Mouse (Mus musculus): ENCODE measurements around the gene Cog7.

Gene Cog7

GRCm38 (mm10) chr7:121942371-121942770, 39.1 kb downstream of the Cog7 start:
- H3K4me3 ChIP-seq (replicated peaks; ENCODE audit: low read length), result no peak overlapping the region
- no peak for TF ChIP-seq NANOG (IDR thresholded peaks at IDR 0.05; ENCODE audit: borderline replicate concordance, low read length)
- TF ChIP-seq POU5F1 (IDR thresholded peaks at IDR 0.05; ENCODE audit: borderline replicate concordance, low read length), result no peak
- TF ChIP-seq CTCF (conservative IDR thresholded peaks at IDR 0.05; ENCODE audit: low read length), result no peak
- H3K36me3 ChIP-seq (ENCODE audit: insufficient read depth, low read length), result peaks cover 40% of the 10 kb centered on the region
- H3K27me3 ChIP-seq (ENCODE audit: insufficient read depth, low read length), result no peaks in the 10 kb centered on the region
- no peaks in the 10 kb centered on the region for H3K9me3 ChIP-seq (ENCODE audit: low read length)
- H3K4me1 ChIP-seq (replicated peaks; ENCODE audit: low read depth, low read length), result 0 out of 2 replicates have a peak, but pooled peaks cover under 1% of the 10 kb centered on the region

GRCm38 (mm10) chr7:121941640-121942039, 39.9 kb downstream of the Cog7 start:
- H3K27me3 ChIP-seq (ENCODE audit: insufficient read depth, low read length), result no peaks in the 10 kb centered on the region
- no peaks in the 10 kb centered on the region for H3K4me1 ChIP-seq (replicated peaks; ENCODE audit: low read depth, low read length)
- H3K4me3 ChIP-seq (replicated peaks; ENCODE audit: low read length), result no peak overlapping the region
- H3K36me3 ChIP-seq (ENCODE audit: insufficient read depth, low read length), result peaks cover 47% of the 10 kb centered on the region
- H3K9me3 ChIP-seq (ENCODE audit: low read length), result no peaks in the 10 kb centered on the region
- TF ChIP-seq POU5F1 (IDR thresholded peaks at IDR 0.05; ENCODE audit: borderline replicate concordance, low read length) (no peak), CTCF (conservative IDR thresholded peaks at IDR 0.05; ENCODE audit: low read length) (no peak), NANOG (IDR thresholded peaks at IDR 0.05; ENCODE audit: borderline replicate concordance, low read length) (no peak)

GRCm38 (mm10) chr7:121941016-121941415, 40.5 kb downstream of the Cog7 start:
- H3K27me3 ChIP-seq (ENCODE audit: insufficient read depth, low read length), result no peaks in the 10 kb centered on the region

DNA sequence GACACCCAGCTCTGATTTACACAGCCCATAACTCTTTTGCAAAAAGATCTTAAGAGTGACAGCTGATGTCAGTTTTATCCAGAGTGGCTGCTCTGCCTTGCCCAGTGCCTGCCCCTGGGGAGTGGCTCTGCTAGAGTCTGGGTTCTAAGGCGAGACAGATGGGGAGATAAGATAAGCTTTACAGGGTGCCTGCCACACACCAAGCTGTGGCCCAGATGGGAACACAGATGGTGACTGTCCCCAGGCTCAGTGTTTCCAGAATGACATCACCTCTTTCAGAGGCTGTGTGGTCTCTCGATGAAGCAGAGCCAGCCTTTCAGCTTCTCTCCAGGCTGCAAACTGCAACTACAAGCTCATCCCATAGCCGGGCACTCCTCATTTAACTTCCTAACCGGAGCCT, 41.8 kb downstream of the Cog7 start:
- Histone ChIP-seq H3K9me3 (ENCODE audit: low read length) (no peaks in the 10 kb centered on the region), H3K4me1 (replicated peaks; ENCODE audit: low read depth, low read length) (no peaks in the 10 kb centered on the region), H3K27me3 (ENCODE audit: insufficient read depth, low read length) (no peaks in the 10 kb centered on the region), H3K36me3 (ENCODE audit: insufficient read depth, low read length) (peaks cover 63% of the 10 kb centered on the region), H3K4me3 (replicated peaks; ENCODE audit: low read length) (no peak overlapping the region)
- no peak for TF ChIP-seq CTCF (conservative IDR thresholded peaks at IDR 0.05; ENCODE audit: low read length)
- TF ChIP-seq NANOG (IDR thresholded peaks at IDR 0.05; ENCODE audit: borderline replicate concordance, low read length), result no peak
- TF ChIP-seq POU5F1 (IDR thresholded peaks at IDR 0.05; ENCODE audit: borderline replicate concordance, low read length), result no peak

More at GRCm38 (mm10) chr7:121941016-121941415, 40.5 kb downstream of the Cog7 start:
- Histone ChIP-seq H3K9me3 (ENCODE audit: low read length) (no peaks in the 10 kb centered on the region), H3K4me1 (replicated peaks; ENCODE audit: low read depth, low read length) (no peaks in the 10 kb centered on the region), H3K36me3 (ENCODE audit: insufficient read depth, low read length) (peaks cover 51% of the 10 kb centered on the region), H3K4me3 (replicated peaks; ENCODE audit: low read length) (no peak overlapping the region)
- TF ChIP-seq NANOG (IDR thresholded peaks at IDR 0.05; ENCODE audit: borderline replicate concordance, low read length) (no peak), POU5F1 (IDR thresholded peaks at IDR 0.05; ENCODE audit: borderline replicate concordance, low read length) (no peak), CTCF (conservative IDR thresholded peaks at IDR 0.05; ENCODE audit: low read length) (no peak)

DNA sequence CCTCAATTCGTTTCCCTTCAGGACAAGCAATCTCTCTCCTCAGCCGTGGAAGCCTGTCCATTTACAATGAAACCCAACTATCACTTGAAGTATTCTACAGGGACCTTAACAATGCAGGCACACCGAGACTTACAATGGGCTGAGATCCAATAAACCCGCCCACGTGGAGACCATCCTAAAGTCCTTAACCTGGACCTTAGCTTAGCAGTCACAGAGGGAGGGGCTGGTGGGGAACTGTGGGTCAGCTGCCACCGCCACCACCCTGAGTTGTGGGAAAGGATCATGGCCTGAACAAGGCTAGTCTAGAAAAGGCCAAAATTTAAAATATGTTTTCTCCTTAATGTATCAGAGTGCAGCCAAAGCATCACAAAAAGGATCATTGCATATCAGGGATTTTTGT, 42.3 kb downstream of the Cog7 start:
- peaks cover 67% of the 10 kb centered on the region for H3K36me3 ChIP-seq (ENCODE audit: insufficient read depth, low read length)
- no peaks in the 10 kb centered on the region for H3K27me3 ChIP-seq (ENCODE audit: insufficient read depth, low read length)
- no peaks in the 10 kb centered on the region for H3K4me1 ChIP-seq (replicated peaks; ENCODE audit: low read depth, low read length)
- TF ChIP-seq POU5F1 (IDR thresholded peaks at IDR 0.05; ENCODE audit: borderline replicate concordance, low read length) (no peak), CTCF (conservative IDR thresholded peaks at IDR 0.05; ENCODE audit: low read length) (no peak), NANOG (IDR thresholded peaks at IDR 0.05; ENCODE audit: borderline replicate concordance, low read length) (no peak)
- H3K9me3 ChIP-seq (ENCODE audit: low read length), result no peaks in the 10 kb centered on the region
- no peak overlapping the region for H3K4me3 ChIP-seq (replicated peaks; ENCODE audit: low read length)

- Histone ChIP-seq H3K4me1 (replicated peaks; ENCODE audit: low read depth, low read length) (no peaks in the 10 kb centered on the region), H3K4me3 (replicated peaks; ENCODE audit: low read length) (no peak overlapping the region), H3K36me3 (ENCODE audit: insufficient read depth, low read length) (peaks cover 68% of the 10 kb centered on the region), H3K9me3 (ENCODE audit: low read length) (no peaks in the 10 kb centered on the region), H3K27me3 (ENCODE audit: insufficient read depth, low read length) (no peaks in the 10 kb centered on the region)
- TF ChIP-seq NANOG (IDR thresholded peaks at IDR 0.05; ENCODE audit: borderline replicate concordance, low read length) (no peak), POU5F1 (IDR thresholded peaks at IDR 0.05; ENCODE audit: borderline replicate concordance, low read length) (no peak), CTCF (conservative IDR thresholded peaks at IDR 0.05; ENCODE audit: low read length) (no peak)
Measured at GRCm38 (mm10) chr7:121938124-121938891, 43.2 kb downstream of the Cog7 start.

- no peak for TF ChIP-seq NANOG (IDR thresholded peaks at IDR 0.05; ENCODE audit: borderline replicate concordance, low read length)
- TF ChIP-seq CTCF (conservative IDR thresholded peaks at IDR 0.05; ENCODE audit: low read length), result no peak
- TF ChIP-seq POU5F1 (IDR thresholded peaks at IDR 0.05; ENCODE audit: borderline replicate concordance, low read length), result no peak
- H3K4me1 ChIP-seq (replicated peaks; ENCODE audit: low read depth, low read length), result no peaks in the 10 kb centered on the region
- H3K36me3 ChIP-seq (ENCODE audit: insufficient read depth, low read length), result peaks cover 64% of the 10 kb centered on the region
- no peaks in the 10 kb centered on the region for H3K27me3 ChIP-seq (ENCODE audit: insufficient read depth, low read length)
- H3K4me3 ChIP-seq (replicated peaks; ENCODE audit: low read length), result no peak overlapping the region
- H3K9me3 ChIP-seq (ENCODE audit: low read length), result peaks cover 4% of the 10 kb centered on the region; the same call in 1 of the 2 replicates
Measured at GRCm38 (mm10) chr7:121936861-121937630, 44.5 kb downstream of the Cog7 start.

Data from E14TG2a.4 (cell line).